Mouse (Mus musculus) right cerebral cortex, adult 2 months (tissue): Measurements from ENCODE around the gene Olfr1497.
"Not testable (repeated sequence)": the region's sequence is repeated elsewhere in the genome, so short reads cannot be mapped to it uniquely, and the experiment has no call there.

Experiments used
- DNase-seq, 2 experiments: peaks; one replicate each; pipeline ENCODE4 v3.0.0; 2021 to 2022; ENCODE audit warnings: low spot score in 2 of 2

Olfr1497 gene

GRCm38 (mm10) chr19:13798102-13798501 is at the start of gene Olfr1497:
Olfr1497 (minus strand) TSS chr19:13798202.
- DNase-seq: no peak

DNA sequence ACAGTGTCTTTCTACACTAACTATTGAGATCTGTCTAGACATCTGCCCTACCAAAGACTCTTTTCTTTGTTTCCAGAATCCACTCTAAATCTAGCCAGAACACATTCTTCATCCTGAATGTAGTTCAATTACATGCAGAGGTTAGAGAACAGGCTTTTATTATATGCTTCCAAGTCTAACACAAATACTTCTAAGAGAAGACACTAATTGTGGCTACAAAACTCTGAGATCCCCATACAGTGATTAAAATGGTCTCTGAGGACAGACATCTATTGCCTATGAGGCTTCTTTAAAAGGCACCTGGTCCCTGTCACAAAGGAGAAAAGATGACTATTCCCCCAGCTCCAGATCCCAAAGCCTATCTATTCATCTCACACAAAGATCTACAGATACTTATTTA is 32.4 kb upstream of the Olfr1497 start, which contains the start of gene Olfr1500:
Gene Olfr1500 (minus strand): TSS at position 101 of the 400 bp plus-strand sequence.
- DNase-seq: no peak

DNA sequence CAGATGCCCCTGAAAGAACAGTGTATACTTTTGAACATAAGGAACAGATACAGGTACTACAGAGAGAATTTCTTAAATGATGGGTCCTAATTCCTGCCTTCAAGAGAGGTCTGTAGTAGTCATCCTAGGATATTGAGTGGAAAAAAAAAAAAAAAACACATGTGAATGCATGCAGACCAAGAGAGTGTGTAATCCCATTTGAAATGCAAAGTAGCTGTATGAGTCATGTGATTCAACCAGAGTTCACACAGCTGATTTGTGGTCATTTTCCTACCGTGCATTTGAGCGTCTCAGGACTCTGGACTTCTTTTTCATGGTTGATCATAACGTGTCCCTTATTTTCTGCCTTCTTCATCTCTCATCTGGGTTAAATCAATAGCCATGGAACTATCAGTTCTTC is 30.4 kb upstream of the Olfr1497 start:
- DNase-seq: no peak

- no peak for DNase-seq
Observed at GRCm38 (mm10) chr19:13820847-13821246, 22.8 kb upstream of the Olfr1497 start.

- DNase-seq: no peak
Observed at GRCm38 (mm10) chr19:13819347-13819746, 21.3 kb upstream of the Olfr1497 start, which contains the start of gene Olfr1499. Olfr1499 (minus strand) TSS chr19:13819447.

DNA sequence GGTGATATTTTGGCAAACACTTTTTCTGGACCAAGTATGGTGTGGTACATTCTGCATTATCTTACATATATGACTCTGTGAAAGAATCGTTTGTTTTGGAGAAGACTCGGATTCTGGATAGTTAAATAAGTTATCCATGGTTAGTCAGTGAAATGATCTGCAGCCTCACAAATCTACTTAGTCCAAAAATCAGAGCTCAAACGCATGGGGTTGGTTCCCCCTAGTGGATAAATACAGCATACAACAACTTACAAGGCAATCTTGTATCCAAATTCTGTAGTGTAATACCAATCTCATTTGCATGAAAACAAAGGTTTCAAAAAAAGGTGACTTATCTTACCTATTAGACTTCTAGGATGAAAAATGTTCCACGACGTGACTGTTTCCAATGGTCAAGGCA is 20.8 kb upstream of the Olfr1497 start:
- peak; percentile 4 to 7 for DNase-seq

DNA sequence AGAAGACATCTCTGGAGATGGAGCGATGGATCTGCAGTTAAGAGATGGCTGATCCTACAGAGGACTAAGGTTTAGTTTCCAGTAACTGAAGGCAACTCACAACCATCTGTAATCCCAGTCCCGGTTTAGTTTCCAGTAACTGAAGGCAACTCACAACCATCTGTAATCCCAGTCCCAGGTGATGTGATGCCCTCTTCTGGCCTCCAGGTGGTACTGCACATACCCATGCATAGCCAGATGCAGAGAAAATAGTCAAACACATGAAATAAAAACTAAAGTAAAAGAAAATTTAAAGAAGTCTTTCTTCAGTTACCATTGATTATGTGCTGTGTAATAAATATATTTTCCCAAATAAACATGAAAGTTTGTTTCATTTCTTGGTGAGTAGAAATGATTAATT is 14.8 kb upstream of the Olfr1497 start:
- no peak for DNase-seq

GRCm38 (mm10) chr19:13805486-13805885 is 7.5 kb upstream of the Olfr1497 start:
- DNase-seq: not testable (repeated sequence)

- DNase-seq: no peak
Observed at GRCm38 (mm10) chr19:13777578-13777977, 20.4 kb downstream of the Olfr1497 start, which contains the start of gene Olfr1496. Olfr1496 (plus strand) TSS chr19:13777878.

- no peak for DNase-seq
Observed at GRCm38 (mm10) chr19:13768565-13769276, 29.3 kb downstream of the Olfr1497 start.

GRCm38 (mm10) chr19:13764306-13764705 is 33.7 kb downstream of the Olfr1497 start, which contains the start of gene Olfr1495:
Olfr1495 (plus strand) TSS chr19:13764606.
- no peak for DNase-seq

GRCm38 (mm10) chr19:13749366-13749765 is 48.6 kb downstream of the Olfr1497 start:
- DNase-seq: no peak
